Mouse (Mus musculus): ENCODE results near the gene Ythdf1. TPM values are rescaled to one million over a fixed set of nuclear protein-coding genes. Genes with fewer than 3 reads are reported as not detected.

Gene Ythdf1
- 62.0 and 67.1 TPM in 2 replicates for polyA plus RNA-seq (2016; fragmentation: Nextera tagmentation; extraction: Ambion mirVana)

DNA sequence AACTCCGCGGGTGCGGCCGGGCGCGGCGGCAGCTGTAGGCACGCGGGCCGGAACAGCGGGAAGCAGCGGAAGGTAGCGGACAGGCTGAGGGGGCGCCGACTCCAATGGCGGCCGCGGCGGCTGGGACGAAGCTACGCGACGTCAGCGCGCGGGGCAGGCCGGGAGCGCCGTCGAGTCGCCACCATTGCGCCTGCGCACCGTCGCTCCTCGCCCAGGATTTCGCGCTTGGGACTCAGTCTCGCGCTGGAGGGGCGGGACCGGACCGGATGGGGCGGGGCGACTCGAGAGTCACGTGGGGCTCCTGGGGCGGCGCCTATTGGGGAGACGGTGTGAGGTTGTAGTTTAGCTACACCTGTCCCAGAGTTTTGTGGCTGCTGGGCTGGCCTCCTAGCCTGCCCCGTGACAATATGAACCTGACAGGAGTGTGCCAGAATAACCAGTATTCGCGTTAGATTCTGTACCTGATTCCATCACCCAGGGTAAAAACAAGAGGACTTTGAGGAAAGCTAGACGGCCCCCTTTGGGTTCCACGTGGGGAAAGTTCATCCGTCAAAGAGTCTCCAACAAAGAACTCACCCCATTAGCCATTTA is at the start of gene Ythdf1:
TSS of gene Ythdf1 (minus strand) at position 140 of the 591 bp plus-strand sequence.
- Histone ChIP-seq H3K36me3 (peaks cover 32% of the 10 kb centered on the region), H3K9me3 (no peaks in the 10 kb centered on the region), H3K27me3 (ENCODE audit: insufficient read depth, poor library complexity, severe bottlenecking) (no peaks in the 10 kb centered on the region), H3K4me3 (peak within 1 kb of the TSS; percentile 97), H3K4me1 (replicated peaks) (peaks cover 22% of the 10 kb centered on the region), H3K27ac (peak within 1 kb of the TSS; percentile 96)
- WGBS, result 1% methylated on average over 56 of the region's 56 CpGs
- peak; percentile 98 for DNase-seq (ENCODE audit: low spot score)

- peak within 1 kb of the TSS; percentile 80 for H3K4me3 ChIP-seq
- H3K27me3 ChIP-seq (ENCODE audit: insufficient read depth, poor library complexity, severe bottlenecking), result no peaks in the 10 kb centered on the region
- under 1% methylated on average over 57 of the region's 57 CpGs for WGBS
- H3K4me1 ChIP-seq (replicated peaks), result peaks cover 35% of the 10 kb centered on the region
- DNase-seq (ENCODE audit: low spot score), result peak; percentile 88
- H3K9me3 ChIP-seq, result no peaks in the 10 kb centered on the region
- H3K27ac ChIP-seq, result peak within 1 kb of the TSS; percentile 93
- peaks cover 34% of the 10 kb centered on the region for H3K36me3 ChIP-seq
Measured at GRCm38 (mm10) chr2:180967010-180967763, 46.4 kb upstream of the Ythdf1 start, which contains the start of gene Arfgap1. TSS of gene Arfgap1 (plus strand) at chr2:180967225.

DNA sequence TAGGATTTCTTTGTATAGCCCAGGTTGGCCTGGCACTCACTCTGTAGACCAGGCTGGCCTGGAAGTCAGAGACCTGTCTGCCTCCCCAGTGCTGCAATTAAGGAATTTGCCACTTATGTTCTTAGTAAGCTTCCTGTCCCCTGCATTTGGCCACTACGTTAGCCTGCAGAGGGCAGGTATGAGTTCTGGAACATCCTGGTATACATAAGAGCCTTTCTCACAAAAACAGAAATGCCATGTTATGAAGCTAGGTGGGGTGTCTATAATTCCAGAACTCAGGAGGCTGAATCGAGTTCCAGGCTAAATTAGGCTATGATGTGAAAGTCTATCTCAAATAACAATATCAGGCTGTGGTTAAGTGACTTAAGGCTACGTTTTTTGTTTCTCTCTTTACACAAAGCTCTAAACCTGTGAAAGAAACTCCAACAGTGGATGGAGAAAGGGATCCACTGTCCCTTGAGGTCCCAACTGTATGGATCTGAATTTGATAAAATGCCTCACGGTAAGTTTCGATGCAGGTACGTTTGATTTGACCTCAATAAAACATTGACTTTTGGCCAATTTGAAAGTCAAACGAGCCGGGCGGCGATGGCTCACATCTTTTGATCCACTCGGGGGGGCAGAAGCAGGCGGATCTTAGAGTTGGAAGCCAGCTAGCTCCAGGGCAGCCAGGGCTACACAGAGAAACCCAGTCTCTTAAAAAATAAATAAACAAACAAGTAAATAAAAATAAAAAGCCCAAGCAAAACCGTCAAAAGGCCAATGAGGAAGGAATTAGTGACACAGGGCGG is 45.5 kb upstream of the Ythdf1 start:
- peaks cover 25% of the 10 kb centered on the region for H3K36me3 ChIP-seq
- no peak for DNase-seq (ENCODE audit: low spot score)
- 20% methylated on average over 14 of the region's 14 CpGs for WGBS

DNA sequence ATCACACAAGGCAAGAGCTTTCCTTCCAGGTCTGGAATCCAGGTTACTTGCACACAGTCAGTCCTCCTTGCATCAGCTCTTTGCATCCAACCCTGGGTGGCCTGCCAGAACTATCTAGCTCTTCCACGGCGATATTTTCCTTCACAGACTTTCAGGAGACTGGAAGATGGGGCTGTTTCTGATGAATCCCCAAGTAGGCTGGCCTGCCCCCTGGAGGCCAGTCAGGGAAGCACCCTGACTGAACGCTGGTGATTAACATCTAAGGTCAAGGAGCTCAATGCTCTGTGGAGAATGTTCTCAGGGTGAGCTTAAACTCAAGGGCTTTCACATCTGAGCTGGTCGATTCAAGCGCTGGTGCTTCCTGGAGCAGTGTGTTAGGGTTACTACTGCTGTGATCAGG is 43.2 kb upstream of the Ythdf1 start:
- no peak overlapping the region for H3K4me3 ChIP-seq

More for the DNA sequence above, 45.5 kb upstream of the Ythdf1 start:
- H3K27ac ChIP-seq, result peak overlapping the region; percentile 93
- H3K4me3 ChIP-seq, result peak overlapping the region; percentile 80
- no peaks in the 10 kb centered on the region for H3K9me3 ChIP-seq
- no peaks in the 10 kb centered on the region for H3K27me3 ChIP-seq (ENCODE audit: insufficient read depth, poor library complexity, severe bottlenecking)
- H3K4me1 ChIP-seq (replicated peaks), result peaks cover 35% of the 10 kb centered on the region

GRCm38 (mm10) chr2:180962616-180963308 is 42.0 kb upstream of the Ythdf1 start:
- Histone ChIP-seq H3K4me3 (no peak overlapping the region), H3K27me3 (ENCODE audit: insufficient read depth, poor library complexity, severe bottlenecking) (no peaks in the 10 kb centered on the region), H3K9me3 (no peaks in the 10 kb centered on the region), H3K27ac (no peak overlapping the region), H3K36me3 (no peaks in the 10 kb centered on the region), H3K4me1 (replicated peaks) (peaks cover 22% of the 10 kb centered on the region)
- WGBS, result 81% methylated on average over 2 of the region's 2 CpGs
- DNase-seq (ENCODE audit: low spot score), result no peak

More for the DNA sequence above, 43.2 kb upstream of the Ythdf1 start:
- Histone ChIP-seq H3K36me3 (peaks cover 4% of the 10 kb centered on the region), H3K4me1 (replicated peaks) (peaks cover 32% of the 10 kb centered on the region), H3K27ac (peak overlapping the region; percentile 43; the same call in 1 of the 2 replicates), H3K27me3 (ENCODE audit: insufficient read depth, poor library complexity, severe bottlenecking) (no peaks in the 10 kb centered on the region), H3K9me3 (no peaks in the 10 kb centered on the region)
- WGBS, result 10% methylated on average over 5 of the region's 5 CpGs
- DNase-seq (ENCODE audit: low spot score), result peak; percentile 82

GRCm38 (mm10) chr2:180960187-180960586 is 39.4 kb upstream of the Ythdf1 start:
- Histone ChIP-seq H3K27me3 (ENCODE audit: insufficient read depth, poor library complexity, severe bottlenecking) (peaks cover 11% of the 10 kb centered on the region), H3K4me3 (no peak overlapping the region), H3K9me3 (no peaks in the 10 kb centered on the region), H3K36me3 (no peaks in the 10 kb centered on the region), H3K27ac (no peak overlapping the region), H3K4me1 (replicated peaks) (peaks cover 24% of the 10 kb centered on the region)
- 82% methylated on average over 3 of the region's 3 CpGs for WGBS
- DNase-seq (ENCODE audit: low spot score), result no peak

DNA sequence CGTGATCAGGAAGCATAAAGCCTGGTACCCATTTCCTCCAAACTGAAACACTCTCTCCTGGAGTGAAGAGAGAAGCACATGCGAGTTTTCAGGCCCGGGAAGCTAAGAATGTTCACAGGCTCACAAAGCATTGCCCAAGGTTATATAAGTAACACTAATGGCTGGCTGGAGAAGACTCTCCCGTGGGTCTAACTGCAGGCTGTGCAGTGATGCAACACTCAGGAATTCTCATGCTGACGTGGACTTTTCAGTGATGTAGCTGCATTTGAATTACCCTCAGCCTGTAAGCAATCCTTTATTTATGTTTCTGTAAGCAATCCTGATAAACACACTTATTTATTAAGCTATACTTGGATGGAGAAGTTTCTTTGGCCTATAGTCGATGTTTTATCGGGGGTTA is 38.9 kb upstream of the Ythdf1 start:
- H3K36me3 ChIP-seq, result no peaks in the 10 kb centered on the region
- H3K4me3 ChIP-seq, result no peak overlapping the region
- no peak overlapping the region for H3K27ac ChIP-seq
- peaks cover 12% of the 10 kb centered on the region for H3K27me3 ChIP-seq (ENCODE audit: insufficient read depth, poor library complexity, severe bottlenecking)
- H3K9me3 ChIP-seq, result no peaks in the 10 kb centered on the region
- no peak for DNase-seq (ENCODE audit: low spot score)
- H3K4me1 ChIP-seq (replicated peaks), result peaks cover 30% of the 10 kb centered on the region
- WGBS, result 79% methylated on average over 7 of the region's 7 CpGs

DNA sequence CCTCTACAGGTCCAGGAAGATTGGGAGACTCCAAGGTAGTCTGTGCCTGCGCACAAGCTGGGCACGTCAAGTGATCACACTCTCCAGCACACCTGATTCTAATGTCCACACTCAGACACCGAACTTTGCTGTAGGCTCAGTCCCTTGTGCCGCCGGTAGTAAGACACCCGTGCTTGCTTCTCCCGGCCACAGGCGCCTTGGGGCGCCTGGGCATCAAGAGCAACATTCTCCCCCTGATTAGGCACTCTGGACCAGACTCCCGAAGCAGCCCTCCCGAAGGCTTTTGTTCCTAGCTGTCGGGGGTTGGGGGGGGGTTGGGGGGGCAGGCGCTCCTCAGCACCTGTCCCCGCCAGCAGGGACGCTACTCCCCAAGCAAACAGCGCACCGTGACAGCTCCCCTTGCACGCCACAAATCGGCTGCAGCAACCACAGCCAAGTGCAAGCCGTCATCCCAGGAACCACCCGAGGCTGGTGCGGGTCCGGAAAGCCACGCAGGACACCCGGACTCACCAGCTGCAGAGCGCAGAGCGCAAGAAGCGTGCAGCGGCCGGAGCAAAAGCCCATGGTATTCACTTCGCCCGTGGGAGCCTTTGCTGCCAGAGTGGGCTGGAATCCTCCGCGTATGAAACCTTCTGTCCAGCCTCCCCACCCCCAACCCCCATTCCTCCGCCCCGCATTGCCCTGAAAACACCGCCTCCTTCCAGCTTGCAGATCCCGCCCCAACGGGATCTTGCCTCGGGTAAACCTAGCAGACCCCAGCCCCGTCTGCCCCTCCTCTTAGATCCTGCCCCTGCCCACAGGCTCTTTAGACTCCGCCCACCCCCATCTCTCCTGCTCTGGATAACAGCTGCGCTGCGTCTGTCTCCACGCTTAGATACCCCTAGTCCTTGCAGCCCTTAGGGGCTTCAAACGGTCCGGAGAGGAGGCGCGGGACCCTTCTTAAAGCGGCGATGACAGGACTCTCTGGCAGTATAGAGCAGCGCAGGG is 33.6 kb upstream of the Ythdf1 start, which contains the start of gene Nkain4:
TSS of gene Nkain4 (minus strand) at position 639 of the 987 bp plus-strand sequence.
- peak; percentile 91 for DNase-seq (ENCODE audit: low spot score)
- H3K27me3 ChIP-seq (ENCODE audit: insufficient read depth, poor library complexity, severe bottlenecking), result peaks cover 26% of the 10 kb centered on the region
- no peaks in the 10 kb centered on the region for H3K9me3 ChIP-seq
- peaks cover 73% of the 10 kb centered on the region for H3K4me1 ChIP-seq (replicated peaks)
- WGBS, result under 1% methylated on average over 52 of the region's 52 CpGs
- H3K27ac ChIP-seq, result peak within 1 kb of the TSS; percentile 94
- H3K36me3 ChIP-seq, result no peaks in the 10 kb centered on the region
- peak within 1 kb of the TSS; percentile 71 for H3K4me3 ChIP-seq

DNA sequence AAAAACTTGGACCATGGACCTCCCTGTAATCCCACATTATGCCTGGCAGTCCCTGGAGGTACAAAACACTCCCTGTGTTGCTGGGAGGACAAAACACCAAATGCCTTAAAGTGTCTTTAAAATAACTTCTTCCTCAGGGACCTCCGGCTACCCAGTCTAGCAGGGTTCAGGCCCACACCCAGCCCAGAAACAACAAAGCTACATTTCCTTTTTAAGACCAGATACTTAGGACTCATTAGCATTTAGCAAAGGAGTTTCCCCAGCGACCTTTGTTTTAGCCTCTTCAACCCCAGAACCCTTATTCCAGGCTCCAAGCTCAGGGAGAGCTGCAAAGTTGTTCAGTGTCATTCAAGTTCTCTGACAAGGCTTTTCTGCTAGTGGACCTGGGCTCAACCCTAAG is 32.9 kb upstream of the Ythdf1 start:
- no peak for DNase-seq (ENCODE audit: low spot score)
- H3K4me1 ChIP-seq (replicated peaks), result peaks cover 76% of the 10 kb centered on the region
- WGBS, result 13% methylated on average over 2 of the region's 2 CpGs
- H3K4me3 ChIP-seq, result peak overlapping the region; percentile 71
- peaks cover 26% of the 10 kb centered on the region for H3K27me3 ChIP-seq (ENCODE audit: insufficient read depth, poor library complexity, severe bottlenecking)
- no peaks in the 10 kb centered on the region for H3K36me3 ChIP-seq
- H3K9me3 ChIP-seq, result no peaks in the 10 kb centered on the region
- peak overlapping the region; percentile 94 for H3K27ac ChIP-seq

DNA sequence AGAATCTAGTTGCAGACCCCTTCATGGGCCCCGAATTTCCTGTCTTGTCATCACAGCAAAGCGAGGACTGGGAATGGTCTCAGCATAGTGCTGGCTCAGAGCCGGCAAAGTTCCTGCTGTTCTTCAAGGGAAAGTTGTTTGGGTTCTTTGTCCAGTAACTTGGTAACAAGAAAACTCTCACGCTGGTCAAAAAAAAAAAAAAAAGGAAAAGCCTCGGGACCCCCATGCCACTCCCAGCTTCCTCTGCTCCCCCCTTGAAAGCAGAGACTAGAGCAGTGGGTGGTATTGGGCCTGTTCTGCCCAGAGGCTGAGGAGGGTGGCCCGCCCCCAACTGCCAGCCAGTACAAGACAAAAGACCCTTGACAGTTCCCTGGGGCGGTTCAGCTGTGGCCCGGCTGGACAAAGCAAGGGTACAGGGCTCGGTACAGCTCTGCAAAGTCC is 32.0 kb upstream of the Ythdf1 start:
- H3K27ac ChIP-seq, result peak overlapping the region; percentile 94
- no peaks in the 10 kb centered on the region for H3K36me3 ChIP-seq
- DNase-seq (ENCODE audit: low spot score), result peak; percentile 81
- H3K9me3 ChIP-seq, result no peaks in the 10 kb centered on the region
- WGBS, result 2% methylated on average over 9 of the region's 9 CpGs
- peaks cover 26% of the 10 kb centered on the region for H3K27me3 ChIP-seq (ENCODE audit: insufficient read depth, poor library complexity, severe bottlenecking)
- peaks cover 76% of the 10 kb centered on the region for H3K4me1 ChIP-seq (replicated peaks)
- H3K4me3 ChIP-seq, result peak overlapping the region; percentile 71

DNA sequence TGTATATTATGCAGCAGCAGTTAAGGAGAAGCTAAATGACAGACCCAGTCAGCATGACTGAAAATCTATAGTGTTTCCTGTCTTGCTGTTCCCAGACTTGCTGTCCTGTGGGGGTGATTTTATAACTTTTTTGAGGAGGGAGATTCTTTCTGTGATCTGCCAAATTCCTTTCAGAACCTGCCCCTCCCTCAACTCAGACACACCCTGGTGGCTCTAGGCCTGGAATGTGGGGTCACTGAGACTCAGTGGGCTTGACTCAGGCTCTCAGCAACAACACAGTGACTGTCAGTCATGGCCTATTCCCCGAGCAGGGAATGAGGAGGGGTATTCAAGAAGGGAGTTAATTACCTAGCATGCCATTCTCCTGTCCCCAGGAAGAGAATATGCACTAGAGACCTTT is 29.2 kb upstream of the Ythdf1 start:
- Histone ChIP-seq H3K27ac (no peak overlapping the region; the same call in 1 of the 2 replicates), H3K4me3 (no peak overlapping the region), H3K27me3 (ENCODE audit: insufficient read depth, poor library complexity, severe bottlenecking) (peaks cover 14% of the 10 kb centered on the region), H3K9me3 (no peaks in the 10 kb centered on the region), H3K4me1 (replicated peaks) (peaks cover 59% of the 10 kb centered on the region), H3K36me3 (no peaks in the 10 kb centered on the region)
- 26% methylated on average over 1 of the region's 1 CpGs for WGBS
- DNase-seq (ENCODE audit: low spot score), result no peak

Measured in hindbrain, embryonic 10.5 days (tissue).